Mouse (Mus musculus): ENCODE results near the gene Chrna3.
A peak's percentile ranks its signal among the peaks of the same experiment; 100 is the strongest.

Gene Chrna3

DNA sequence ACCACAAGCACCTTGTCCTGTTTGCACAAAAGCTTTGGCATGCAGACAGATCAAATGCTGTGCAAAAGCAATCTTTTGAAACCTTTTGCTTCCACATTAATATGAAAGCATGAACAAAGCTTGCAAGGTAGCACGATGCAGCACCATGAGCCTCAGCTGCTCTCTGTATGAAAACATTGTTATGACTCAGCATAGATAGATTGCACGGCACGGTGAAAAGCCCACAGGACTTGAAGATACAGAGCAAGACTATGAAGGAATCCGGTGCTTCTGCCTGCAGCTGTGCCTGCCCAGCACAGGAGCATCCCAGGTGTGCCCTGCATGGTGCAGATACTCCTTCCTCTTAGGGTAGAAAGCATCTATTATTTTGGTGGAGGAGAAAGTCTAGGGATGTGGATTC lies 22.8 kb downstream of the Chrna3 start:
- DNase-seq (ENCODE audit: low spot score in 2 of 2), result no peak

DNA sequence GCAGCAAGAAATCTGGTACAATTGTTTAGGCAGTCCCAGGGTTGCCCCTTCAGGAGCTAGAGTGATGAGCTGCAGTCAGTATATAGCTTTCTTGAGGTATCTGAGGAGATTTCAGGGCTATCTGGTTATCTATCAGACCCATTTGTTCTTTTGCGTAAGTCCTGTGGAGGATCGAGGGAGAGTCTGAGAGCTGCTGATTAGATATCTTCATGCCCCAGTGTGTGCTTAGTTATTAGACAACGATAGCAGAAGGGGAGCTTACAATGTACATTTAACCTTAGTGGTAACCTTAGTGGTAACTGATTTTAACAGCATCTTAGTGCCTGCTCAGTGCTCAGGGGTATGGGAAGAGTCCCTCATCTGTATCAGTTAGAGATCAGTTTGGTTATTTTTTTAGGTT lies 30.7 kb downstream of the Chrna3 start:
- no peak for DNase-seq (ENCODE audit: low spot score in 2 of 2)

DNA sequence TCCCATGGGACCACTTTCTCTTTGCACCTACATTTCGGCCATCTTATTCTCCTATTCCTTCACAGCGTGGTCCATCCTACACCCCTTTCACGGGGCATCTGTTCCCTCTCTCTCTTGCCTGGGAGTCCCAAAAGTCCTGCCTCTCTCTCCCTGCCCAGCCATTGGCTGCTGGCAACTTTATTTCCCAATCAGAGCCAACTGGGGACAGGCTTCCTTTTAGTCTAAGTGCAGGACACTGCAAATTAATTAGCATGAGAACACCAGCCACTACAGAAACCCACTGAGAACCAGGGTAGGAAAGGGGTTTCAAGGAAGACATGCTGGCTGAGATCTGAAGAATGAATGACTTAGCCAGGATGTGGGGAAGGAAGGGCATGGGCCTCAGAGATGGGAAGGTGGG lies 32.0 kb downstream of the Chrna3 start:
- DNase-seq (ENCODE audit: low spot score in 2 of 2), result no peak

DNA sequence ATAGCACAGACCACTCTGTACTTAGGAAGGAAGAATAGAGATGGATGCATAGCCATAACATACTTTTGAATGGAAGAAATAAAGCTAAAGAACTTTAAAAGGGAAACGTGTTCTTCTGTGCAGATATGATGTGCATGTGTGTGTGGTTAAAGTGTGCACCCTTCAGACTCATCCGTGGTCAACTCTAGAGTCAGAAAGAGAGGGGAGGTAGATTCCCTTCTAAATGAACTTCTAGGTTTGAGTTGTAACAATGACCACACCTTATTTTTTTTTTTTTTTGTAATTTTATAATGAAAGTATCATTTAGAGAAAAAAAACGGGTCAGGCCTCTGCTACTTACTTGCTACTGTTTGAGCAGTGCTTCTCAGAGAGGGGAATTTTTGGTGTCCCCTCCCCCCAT lies 36.0 kb downstream of the Chrna3 start:
- no peak for DNase-seq (ENCODE audit: low spot score in 2 of 2)

DNA sequence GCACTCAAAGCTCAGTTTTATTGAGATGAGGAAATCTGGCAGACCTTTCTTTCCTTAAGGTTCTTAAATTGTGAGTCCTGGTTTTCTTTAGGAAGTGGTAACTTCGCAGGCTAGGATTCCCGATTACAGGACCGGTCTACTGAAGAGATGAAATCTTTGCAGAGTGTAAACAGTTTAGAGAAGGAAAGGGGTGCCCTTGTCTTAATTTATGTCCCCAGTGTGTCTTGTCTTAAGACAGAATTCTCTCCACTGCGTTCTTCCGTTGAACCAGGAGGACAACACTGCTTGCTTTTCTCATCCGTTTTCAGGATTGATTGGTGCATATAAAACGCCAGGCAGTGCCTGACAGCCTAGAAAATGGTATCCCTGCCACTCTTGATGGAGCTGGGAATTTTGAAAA lies 44.0 kb downstream of the Chrna3 start:
- no peak for DNase-seq (ENCODE audit: low spot score in 2 of 2)

DNA sequence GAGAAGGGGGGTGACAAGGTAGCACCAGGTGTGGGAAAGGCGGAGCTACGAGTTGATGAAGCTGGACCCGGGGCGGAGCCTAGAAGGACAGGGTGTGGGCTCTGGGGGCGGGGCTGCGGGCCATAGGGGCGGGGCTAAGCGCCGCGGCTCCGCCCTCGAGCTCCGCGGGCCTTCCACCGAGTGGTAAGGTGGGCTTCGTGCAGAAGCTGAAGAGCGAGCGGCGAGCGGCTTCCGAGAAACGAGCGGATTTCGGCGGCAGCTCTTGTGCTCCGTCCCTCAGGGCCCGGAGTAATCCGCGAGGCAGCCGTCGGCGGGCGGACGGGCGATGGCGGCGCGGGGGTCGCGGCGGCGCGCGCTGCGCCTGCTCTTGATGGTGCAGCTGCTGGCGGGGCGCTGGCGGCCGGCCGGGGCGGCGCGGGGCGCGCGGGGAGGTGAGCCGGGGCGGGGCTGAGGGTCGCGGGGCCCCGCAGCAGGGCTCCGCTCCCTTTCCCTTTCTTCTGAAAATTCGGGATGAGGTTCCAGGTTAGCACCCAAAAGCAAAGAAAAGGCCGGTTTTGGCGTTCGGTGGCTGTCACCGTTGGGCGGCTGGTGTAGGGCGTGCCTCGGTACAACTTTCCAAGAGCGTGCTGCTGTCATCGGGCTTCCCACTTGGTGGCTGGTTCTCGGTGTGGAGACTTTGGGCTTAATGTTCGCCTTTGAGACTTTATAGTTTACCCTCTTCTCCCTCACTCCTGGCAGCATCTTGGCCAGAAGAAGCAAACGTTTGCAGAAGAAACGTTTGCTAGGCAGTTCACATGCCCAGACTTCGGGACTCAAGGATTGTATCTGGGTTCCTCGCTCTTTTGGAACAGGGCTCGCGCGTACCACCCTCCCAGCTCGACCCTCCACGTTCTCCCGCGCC lies 44.8 kb downstream of the Chrna3 start:
- DNase-seq (ENCODE audit: low spot score in 2 of 2), result peak in 1 of 2 experiments; percentile 4

DNA sequence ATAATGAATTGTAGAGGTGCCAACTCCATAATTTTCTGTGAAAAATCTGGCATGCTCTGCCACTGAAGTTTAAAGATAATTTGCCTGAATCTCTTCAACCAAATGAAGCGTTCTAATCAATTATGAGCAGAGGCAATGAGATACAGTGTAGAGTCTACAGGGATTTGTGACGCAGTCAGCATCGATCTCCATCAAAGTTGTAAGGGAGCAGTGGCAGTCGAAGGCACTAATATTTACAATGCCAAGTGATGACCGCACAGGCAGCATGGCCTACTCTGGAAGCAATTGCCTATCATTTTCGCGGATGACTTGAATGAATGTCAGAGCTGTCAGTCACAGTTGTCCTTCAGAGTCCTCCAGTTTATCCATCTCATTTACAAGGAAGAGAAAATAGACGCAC lies 45.7 kb downstream of the Chrna3 start, which contains the start of gene Chrna5:
Gene Chrna5, plus strand, starts transcription at position 207 of the 400 bp plus-strand sequence.
- no peak for DNase-seq (ENCODE audit: low spot score in 2 of 2)

DNA sequence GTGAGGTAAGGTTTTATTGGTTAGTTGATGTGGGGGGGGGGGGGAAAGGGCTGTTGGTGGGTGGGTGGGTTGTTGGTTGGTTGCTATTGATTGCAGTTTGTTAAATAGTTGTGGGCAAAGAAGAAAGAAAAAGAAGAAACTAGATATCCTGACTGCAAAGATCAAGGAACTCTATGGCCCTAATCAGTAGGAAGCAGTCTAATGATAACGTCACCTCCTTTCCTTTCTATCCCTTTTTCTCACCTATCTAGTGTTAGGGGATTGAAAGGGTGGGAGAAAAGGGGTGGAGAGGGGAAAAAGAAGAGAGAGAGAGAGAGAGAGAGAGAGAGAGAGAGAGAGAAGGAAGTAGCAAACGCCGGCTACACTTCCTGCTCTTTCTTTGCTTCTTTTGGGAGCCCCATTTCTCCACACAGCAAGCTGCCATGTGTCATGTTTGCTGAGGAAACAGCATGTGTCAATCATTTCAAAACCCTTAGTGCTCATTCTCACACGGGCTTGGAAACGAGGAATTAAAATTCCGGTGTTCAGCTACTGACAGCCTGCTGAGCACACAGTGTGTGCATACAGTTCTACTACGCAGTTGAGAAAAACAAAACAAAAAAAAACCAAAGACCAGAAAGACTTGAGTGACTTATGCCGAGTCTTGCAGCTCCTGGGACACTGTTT lies 56.3 kb downstream of the Chrna3 start:
- DNase-seq (ENCODE audit: low spot score in 2 of 2), result no peak

DNA sequence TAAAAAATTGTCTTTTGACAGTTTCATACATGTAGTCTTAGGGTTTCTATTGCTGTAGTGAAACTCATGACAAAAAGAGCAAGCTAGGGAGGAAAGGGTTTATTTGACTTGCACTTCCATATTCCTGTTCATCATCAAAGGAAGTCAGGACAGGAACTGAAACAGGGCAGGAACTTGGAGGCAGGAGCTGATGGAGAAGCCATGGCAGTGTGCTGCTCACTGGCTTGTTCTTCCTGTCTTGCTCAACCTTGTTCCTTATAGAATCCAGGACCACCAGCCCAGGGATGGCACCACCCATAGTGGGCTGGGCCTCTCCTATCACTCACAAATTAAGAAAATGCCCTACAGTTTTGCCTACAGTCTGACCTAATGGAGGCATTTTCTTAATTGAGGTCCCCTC lies 62.7 kb downstream of the Chrna3 start:
- no peak for DNase-seq (ENCODE audit: low spot score in 2 of 2)

DNA sequence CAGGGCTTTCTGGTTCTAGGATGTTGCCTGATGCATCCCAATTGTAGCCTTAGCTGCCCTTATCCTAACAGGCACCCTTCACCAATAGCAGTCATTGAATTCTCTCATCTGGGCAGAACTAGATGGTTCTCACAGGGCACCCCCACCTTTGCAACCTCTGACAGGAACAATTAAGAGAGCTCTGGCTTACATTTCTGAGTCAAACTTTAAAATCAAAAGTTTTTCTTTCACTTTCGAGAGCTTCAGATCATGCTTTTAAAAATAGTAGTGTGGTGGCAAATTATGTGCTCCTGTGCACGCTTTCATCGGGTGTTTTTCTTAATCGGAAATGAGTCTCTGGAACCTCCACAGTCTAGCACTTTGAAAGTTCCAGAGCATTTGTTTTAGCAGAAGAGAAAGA lies 65.3 kb downstream of the Chrna3 start:
- no peak for DNase-seq (ENCODE audit: low spot score in 2 of 2)

Data from urinary bladder, postnatal 36 days (tissue).